10 mouse cellular contexts compared by ENCODE assay signal in genomic region chr13:99124894-99125570, GRCm38 (mm10). TPM values are rescaled to one million over a fixed set of nuclear protein-coding genes. Genes with fewer than 3 reads are reported as not detected.
DNase-seq lines count a peak whose midpoint lies in the region; ATAC-seq lines count a peak whose summit lies in the region.
"Had no signal": no experiment of that assay in that cellular context is flagged by ENCODE, and none has a peak within 500 bp of the region (broad histone marks: within the 10 kb centered on the region; RNA-seq: fewer than 3 reads in every experiment).

No protein-coding gene starts in this region.

- DNase-seq in embryonic facial prominence, embryonic 10.5 days (ENCODE audit: low spot score) = no peak
- DNase-seq in R1 (ENCODE audit: low read depth, low spot score) = peak; percentile 32
- peak; percentile 77 to 78 for DNase-seq in heart, postnatal 14 days
- DNase-seq in spleen, adult 12 weeks (ENCODE audit: low spot score) = no peak

- no peak overlapping the region for H3K4me2 ChIP-seq in embryonic facial prominence, embryonic 12.5 days (replicated peaks)
- no peak overlapping the region for H3K4me2 ChIP-seq in lung, embryonic 16.5 days (ENCODE audit: low read depth, low read length)

- 0 out of 2 replicates have a peak overlapping the region, but pooled peaks have one; percentile 43 for H3K27ac ChIP-seq in embryonic facial prominence, embryonic 12.5 days
- no peak overlapping the region for H3K27ac ChIP-seq in embryonic facial prominence, embryonic 10.5 days (replicated peaks)
- peak overlapping the region; percentile 85 for H3K27ac ChIP-seq in lung, embryonic 16.5 days (ENCODE audit: low read length)

- H3K27me3 ChIP-seq in embryonic facial prominence, embryonic 12.5 days = no peaks in the 10 kb centered on the region
- H3K27me3 ChIP-seq in embryonic facial prominence, embryonic 10.5 days (replicated peaks; ENCODE audit: low read depth, poor library complexity, severe bottlenecking) = no peaks in the 10 kb centered on the region
- H3K27me3 ChIP-seq in lung, embryonic 16.5 days (ENCODE audit: control insufficient read depth, insufficient read depth, low read depth, low read length) = no peaks in the 10 kb centered on the region

- intact Hi-C loops in heart, postnatal 14 days (cut with DNase I) = loop anchor here (5.0 to 10.0 kb wide), 3 partner anchors 42 to 260 kb away; no protein-coding TSS in a partner anchor

- H3K4me3 ChIP-seq in embryonic facial prominence, embryonic 12.5 days = no peak overlapping the region
- no peak overlapping the region for H3K4me3 ChIP-seq in embryonic facial prominence, embryonic 10.5 days
- H3K4me3 ChIP-seq in lung, embryonic 16.5 days (ENCODE audit: low read length) = no peak overlapping the region
- H3K4me3 ChIP-seq: megakaryocyte, embryonic 14.5 days had no signal

- no peaks in the 10 kb centered on the region for H3K36me3 ChIP-seq in embryonic facial prominence, embryonic 12.5 days
- no peaks in the 10 kb centered on the region for H3K36me3 ChIP-seq in embryonic facial prominence, embryonic 10.5 days (replicated peaks)
- H3K36me3 ChIP-seq in lung, embryonic 16.5 days (ENCODE audit: control insufficient read depth, insufficient read depth, low read length) = no peaks in the 10 kb centered on the region

- no peaks in the 10 kb centered on the region for H3K9me3 ChIP-seq in embryonic facial prominence, embryonic 12.5 days
- no peaks in the 10 kb centered on the region for H3K9me3 ChIP-seq in embryonic facial prominence, embryonic 10.5 days
- no peaks in the 10 kb centered on the region for H3K9me3 ChIP-seq in lung, embryonic 16.5 days (ENCODE audit: control insufficient read depth, low read length)
- H3K9me3 ChIP-seq: megakaryocyte, embryonic 14.5 days had no signal

- ATAC-seq in embryonic facial prominence, embryonic 12.5 days (ENCODE audit: insufficient number of reproducible peaks, insufficient read depth, low FRiP score, low TSS enrichment) = no peak
- peak; percentile 93 for ATAC-seq in lung, embryonic 16.5 days (ENCODE audit: low read depth)
- no peak for ATAC-seq in megakaryocyte-erythroid progenitor cell, adult 5-6 weeks (replicated peaks; ENCODE audit: low FRiP score, low TSS enrichment, poor library complexity, severe bottlenecking)
- no peak for ATAC-seq in inflammation-experienced regulatory T-cells, adult 6 months

- peaks cover 14% of the 10 kb centered on the region for H3K4me1 ChIP-seq in embryonic facial prominence, embryonic 12.5 days
- peaks cover 20% of the 10 kb centered on the region for H3K4me1 ChIP-seq in embryonic facial prominence, embryonic 10.5 days
- peaks cover 21% of the 10 kb centered on the region for H3K4me1 ChIP-seq in lung, embryonic 16.5 days (replicated peaks; ENCODE audit: control insufficient read depth, insufficient read depth, low read length)

- H3K9ac ChIP-seq in embryonic facial prominence, embryonic 12.5 days = no peak overlapping the region
- no peak overlapping the region for H3K9ac ChIP-seq in lung, embryonic 16.5 days (ENCODE audit: low read length)

- WGBS in embryonic facial prominence, embryonic 12.5 days = 59% methylated on average over 10 of the region's 10 CpGs
- WGBS in embryonic facial prominence, embryonic 10.5 days = 72% methylated on average over 10 of the region's 10 CpGs
- 35% methylated on average over 10 of the region's 10 CpGs for WGBS in lung, embryonic 16.5 days

RNA-seq across cellular contexts. Expression of gene Zfp366, which starts 59.6 kb away (rescaled TPM):
- polyA plus RNA-seq in embryonic facial prominence, embryonic 12.5 days (2016; fragmentation: Nextera tagmentation; extraction: Ambion mirVana) = 0.41 and 0.67 TPM in 2 replicates
- polyA plus RNA-seq in embryonic facial prominence, embryonic 10.5 days (2016; fragmentation: Nextera tagmentation; extraction: Ambion mirVana) = 0.35 and 0.56 TPM in 2 replicates
- 10 to 100 TPM; 19.7 to 21.2 TPM for total RNA-seq in heart, postnatal 14 days (2021)
- polyA plus RNA-seq in lung, embryonic 16.5 days (2015; fragmentation: Nextera tagmentation; extraction: Ambion mirVana) = 1.1 TPM in 2 replicates
- not detected in 2 replicates for total RNA-seq in megakaryocyte-erythroid progenitor cell, adult 5-6 weeks (2014; fragmentation: Nextera tagmentation)
- 0.47 TPM in 1 of 2 replicates, not detected in the other for total RNA-seq in megakaryocyte-erythroid progenitor cell, adult 5-6 weeks (2017)
- under 1 TPM in 1 of 3 experiments, not detected in 2; 0.20 TPM for polyA plus RNA-seq in inflammation-experienced regulatory T-cells, adult 6 months (2017; shearing (Covaris generic))
- total RNA-seq: CH12.LX had no signal

Comparison
In these comparisons a context has a peak if more than half of its experiments do, and no peak if none do; other contexts are left out.
1. DNase-seq: peak in R1 (single experiment) and heart, postnatal 14 days (2 of 2); none in embryonic facial prominence, embryonic 10.5 days (single experiment) and spleen, adult 12 weeks (single experiment).